Mouse (Mus musculus): ENCODE measurements around the gene Wwox. TPM values are rescaled to one million over a fixed set of nuclear protein-coding genes. Genes with fewer than 3 reads are reported as not detected.

Gene Wwox
- total RNA-seq, 2 experiments from 2014 or later = 14.2 to 14.3 TPM

DNA sequence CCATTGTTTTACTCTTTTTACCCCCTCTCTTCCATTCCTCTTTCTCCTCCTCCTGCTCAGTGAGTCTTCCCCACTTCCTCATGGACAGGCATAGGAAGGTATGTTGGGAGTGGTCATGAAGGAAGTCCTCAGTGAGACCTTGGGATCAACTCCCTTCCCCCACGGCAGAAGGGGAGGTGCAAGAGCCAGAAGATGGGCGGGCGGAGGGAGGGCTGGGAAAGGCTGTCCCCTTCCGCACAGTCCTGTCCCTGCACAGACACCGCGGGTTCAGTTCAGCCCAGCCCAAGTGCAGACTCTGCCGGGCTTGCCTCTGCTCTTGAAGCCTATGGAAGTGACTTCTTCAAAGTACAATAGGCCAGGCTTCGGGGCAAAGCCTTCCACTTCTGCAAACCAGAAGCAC lies 38.3 kb downstream of the Wwox start:
- no peak overlapping the region for H3K27ac ChIP-seq
- no peak for TF ChIP-seq CTCF (conservative IDR thresholded peaks at IDR 0.05)
- H3K4me3 ChIP-seq = no peak overlapping the region
- DNase-seq (ENCODE audit: low spot score in 2 of 2) = no peak

DNA sequence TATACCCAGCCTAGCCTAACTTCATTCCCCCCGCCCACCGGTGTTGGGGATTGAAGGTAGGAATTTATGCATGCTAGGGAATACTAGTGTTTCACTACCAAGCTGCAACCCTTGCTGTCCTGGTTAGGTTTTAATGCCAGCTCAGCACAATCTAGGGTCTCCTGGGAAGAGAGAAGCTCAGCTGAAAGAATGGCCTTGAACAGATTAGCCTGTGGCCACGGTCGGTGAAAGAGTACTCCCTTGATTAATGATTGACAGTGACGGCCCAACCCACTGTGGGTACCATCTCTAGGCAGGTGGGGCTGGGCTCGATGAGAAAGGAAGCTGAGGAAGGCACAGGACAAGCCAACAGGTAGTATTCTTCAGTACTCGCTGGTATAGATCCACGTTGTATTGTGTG lies 40.3 kb downstream of the Wwox start:
- Histone ChIP-seq H3K4me3 (no peak overlapping the region), H3K27ac (no peak overlapping the region)
- TF ChIP-seq CTCF (conservative IDR thresholded peaks at IDR 0.05) = no peak
- DNase-seq (ENCODE audit: low spot score in 2 of 2) = no peak

DNA sequence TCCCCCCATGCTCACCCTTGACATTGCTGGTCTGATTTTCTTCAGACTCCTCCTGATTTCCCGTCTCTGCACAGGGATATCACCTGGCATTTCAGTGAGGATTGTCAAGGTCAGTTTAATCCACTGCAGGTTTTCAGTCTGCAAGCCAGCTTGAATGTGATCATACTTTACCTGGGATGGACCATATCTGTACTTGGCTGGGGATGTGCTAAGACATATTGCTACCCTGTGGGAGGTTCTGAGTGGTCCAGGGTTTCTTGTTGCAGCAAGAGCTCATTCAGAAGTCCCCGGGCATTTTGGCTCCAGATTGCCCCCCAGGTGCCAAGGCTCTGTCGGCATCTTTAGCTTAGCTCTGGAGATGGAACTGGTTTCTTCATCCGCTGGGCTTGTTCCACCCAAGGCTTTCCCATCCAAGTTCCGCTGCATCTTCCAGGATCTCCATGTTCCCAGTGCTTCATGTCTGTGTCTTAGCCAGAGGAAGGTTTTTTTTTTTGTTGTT lies 52.3 kb downstream of the Wwox start:
- no peak overlapping the region for H3K27ac ChIP-seq
- DNase-seq (ENCODE audit: low spot score in 2 of 2) = no peak
- no peak for TF ChIP-seq CTCF (conservative IDR thresholded peaks at IDR 0.05)
- H3K4me3 ChIP-seq = no peak overlapping the region

DNA sequence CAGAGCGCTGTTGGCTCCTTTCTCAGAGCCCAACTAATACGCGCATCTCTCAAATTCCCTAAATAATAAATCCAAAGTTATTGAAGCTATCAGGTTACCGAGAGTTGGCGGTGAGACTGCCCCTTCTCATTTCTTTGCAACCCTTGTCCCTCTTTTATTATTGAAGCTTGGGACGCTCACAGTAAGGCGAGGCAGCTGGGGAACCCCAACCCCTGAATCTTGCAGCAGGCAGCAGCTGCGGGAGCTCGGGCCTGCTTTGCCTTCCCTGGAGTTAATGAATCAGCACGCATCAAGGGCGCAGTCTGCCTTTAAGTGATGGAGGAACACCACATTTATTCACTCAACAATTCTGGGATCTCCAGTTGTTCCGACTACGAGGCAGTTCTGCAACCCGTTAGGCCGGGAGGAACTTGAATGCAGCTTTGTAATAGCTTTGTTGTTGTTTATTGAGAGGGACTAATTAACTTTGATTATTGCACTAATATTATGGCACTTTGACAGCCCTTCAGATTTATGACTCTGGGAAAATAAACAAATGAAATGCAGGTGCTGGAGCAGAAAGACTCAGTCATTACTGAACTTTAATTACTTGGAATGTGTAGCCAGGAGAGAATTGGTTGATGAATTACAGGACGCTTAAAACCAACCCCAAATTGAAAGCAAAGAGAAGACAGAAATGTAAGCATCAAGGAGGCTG lies 60.1 kb downstream of the Wwox start:
- H3K4me3 ChIP-seq = no peak overlapping the region
- TF ChIP-seq CTCF (conservative IDR thresholded peaks at IDR 0.05) = no peak
- no peak overlapping the region for H3K27ac ChIP-seq
- DNase-seq (ENCODE audit: low spot score in 2 of 2) = no peak

DNA sequence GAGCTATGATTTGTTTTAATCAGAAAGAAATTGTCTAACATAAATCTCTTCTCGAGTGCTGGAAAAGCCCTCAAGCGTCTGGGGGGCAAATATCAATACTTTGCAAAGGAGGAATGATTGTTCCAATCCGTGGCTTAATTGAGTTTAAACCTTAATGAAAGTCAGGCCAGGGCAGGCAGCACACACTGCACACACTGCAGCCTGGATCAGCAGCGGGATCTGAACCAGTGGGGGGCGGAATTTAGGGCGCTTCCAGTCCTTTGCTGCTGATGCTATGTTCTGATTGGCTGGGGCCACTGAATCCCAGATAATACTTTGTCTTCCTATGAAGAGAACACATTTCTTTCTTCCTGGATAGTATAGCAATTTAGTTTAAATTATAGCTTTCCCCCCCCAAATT lies 62.5 kb downstream of the Wwox start:
- DNase-seq (ENCODE audit: low spot score in 2 of 2) = no peak
- no peak overlapping the region for H3K27ac ChIP-seq
- no peak for TF ChIP-seq CTCF (conservative IDR thresholded peaks at IDR 0.05)
- no peak overlapping the region for H3K4me3 ChIP-seq

DNA sequence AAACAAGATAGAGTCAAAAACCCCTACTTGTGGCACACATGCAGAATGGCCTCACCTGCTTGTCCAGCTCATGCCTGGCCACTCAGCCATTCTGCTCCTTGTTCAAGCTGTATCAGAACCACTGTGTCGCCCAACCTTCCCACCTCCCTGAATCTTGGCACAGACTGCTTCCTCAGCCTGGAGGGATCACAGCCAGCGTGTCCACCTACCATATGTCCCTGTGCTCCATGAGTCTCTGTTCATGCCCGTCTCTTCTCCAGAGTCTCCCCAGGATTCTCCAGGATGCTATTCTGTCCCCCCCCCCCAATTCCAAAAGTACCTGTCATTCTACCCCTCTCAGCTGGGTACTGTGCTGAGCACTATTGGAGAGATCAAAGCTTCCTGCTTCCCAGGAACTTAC lies 63.7 kb downstream of the Wwox start:
- TF ChIP-seq CTCF (conservative IDR thresholded peaks at IDR 0.05) = no peak
- no peak overlapping the region for H3K27ac ChIP-seq
- H3K4me3 ChIP-seq = no peak overlapping the region
- DNase-seq (ENCODE audit: low spot score in 2 of 2) = no peak

DNA sequence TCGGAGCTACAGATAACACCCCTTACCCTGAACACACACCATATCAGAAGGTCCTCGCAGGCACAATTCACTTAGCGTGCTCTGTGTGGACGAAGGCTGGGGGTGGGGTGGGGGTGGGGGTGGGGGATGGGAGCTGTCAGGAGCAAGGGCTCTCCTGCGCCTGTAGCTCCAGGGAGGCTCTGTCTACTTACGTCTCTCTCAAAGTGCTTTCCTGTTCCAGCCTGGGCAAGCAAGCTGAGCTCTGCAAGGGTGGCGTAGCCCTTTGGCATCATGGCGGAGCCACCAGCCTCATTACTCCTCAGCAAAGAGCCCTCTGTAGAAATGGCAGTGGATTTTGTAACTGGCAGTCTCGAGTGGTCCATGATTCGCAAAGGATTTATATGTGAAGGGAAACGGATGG lies 65.4 kb downstream of the Wwox start:
- no peak for DNase-seq (ENCODE audit: low spot score in 2 of 2)
- TF ChIP-seq CTCF (conservative IDR thresholded peaks at IDR 0.05) = no peak
- no peak overlapping the region for H3K27ac ChIP-seq
- H3K4me3 ChIP-seq = no peak overlapping the region

DNA sequence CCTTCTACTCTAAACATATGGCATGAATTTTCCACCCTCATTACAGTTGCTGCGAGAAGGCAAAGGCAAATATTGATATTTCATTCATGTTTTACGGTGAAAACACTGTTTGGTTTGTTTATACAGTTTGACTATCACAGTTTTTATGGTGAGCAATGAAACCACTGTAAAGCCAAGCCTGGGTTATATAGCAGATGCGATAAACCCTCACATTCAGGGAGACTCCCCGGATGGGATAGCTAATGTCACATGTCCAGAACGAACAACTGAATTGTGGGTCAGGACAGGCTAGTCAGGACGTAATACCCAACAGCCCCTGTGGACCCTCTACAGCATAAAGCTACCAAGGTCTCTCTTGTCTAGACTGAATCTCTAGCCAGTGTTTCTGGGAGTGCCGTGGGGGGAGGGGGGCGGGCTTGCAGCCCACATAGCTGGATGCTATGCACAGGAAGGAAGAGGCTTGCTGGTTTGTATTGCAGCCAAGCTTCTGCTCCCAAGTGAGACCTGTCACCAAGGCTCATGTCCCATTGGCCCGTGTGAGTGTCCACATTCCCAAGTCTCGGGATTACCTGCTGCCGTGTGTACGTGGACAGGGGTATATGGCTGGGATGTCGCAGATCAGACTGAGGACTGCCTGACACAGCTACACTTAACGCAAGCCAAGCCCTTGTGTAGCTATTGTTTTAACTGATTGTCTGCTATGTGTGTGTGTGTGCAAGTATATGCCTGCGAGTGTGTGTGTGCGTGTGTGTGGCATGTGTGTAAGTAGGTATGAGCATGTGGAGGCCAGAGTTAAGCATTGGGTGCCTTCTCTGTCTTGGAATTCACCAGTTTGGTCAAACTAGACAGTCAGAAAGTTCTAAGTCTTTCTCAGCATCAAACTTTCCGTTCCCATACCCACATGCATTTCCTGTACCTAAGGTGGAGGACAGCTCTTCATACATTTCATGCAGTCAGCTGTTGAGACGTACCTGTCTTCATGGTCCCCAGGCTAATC lies 66.2 kb downstream of the Wwox start:
- Histone ChIP-seq H3K4me3 (no peak overlapping the region), H3K27ac (no peak overlapping the region)
- no peak for TF ChIP-seq CTCF (conservative IDR thresholded peaks at IDR 0.05)
- no peak for DNase-seq (ENCODE audit: low spot score in 2 of 2)

DNA sequence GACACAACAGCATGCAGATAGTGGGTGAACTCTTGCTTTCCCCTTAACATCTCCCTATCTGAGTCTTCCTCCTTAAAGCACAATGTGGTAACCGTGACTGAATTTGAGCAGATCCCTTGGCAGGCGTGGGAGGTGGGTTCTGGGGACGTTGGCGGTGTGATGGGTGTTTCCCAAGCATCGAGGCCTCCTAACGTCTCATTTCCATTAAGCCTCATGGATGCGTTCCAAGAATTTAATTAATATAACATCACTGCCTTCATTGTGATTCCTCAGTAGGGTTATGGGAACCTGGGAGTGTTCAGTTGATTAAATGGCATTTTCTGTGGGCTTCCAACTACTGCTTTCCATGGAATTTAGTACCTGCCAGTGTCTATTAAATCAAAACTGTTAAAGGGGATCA lies 67.9 kb downstream of the Wwox start:
- no peak overlapping the region for H3K4me3 ChIP-seq
- H3K27ac ChIP-seq = no peak overlapping the region
- DNase-seq (ENCODE audit: low spot score in 2 of 2) = no peak
- TF ChIP-seq CTCF (conservative IDR thresholded peaks at IDR 0.05) = no peak

DNA sequence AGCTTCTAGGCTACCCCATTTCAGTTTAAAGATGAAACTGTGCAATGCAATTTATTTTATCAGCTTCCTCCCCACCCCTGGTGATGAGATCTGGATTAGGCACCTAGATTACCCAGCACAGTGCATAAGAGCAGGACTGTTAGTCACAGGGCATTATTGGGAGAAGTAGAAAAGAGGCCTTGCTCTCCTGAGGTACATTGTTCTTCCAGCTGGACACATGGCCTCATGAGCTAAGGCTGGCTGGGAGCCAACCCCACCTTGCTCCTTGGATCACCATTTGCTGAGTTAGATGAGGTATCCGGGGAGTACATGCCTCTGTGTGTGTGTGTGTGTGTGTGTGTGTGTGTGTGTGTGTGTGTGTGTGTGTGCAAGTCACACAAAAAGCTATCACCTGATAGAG lies 70.8 kb downstream of the Wwox start:
- H3K27ac ChIP-seq = no peak overlapping the region
- no peak overlapping the region for H3K4me3 ChIP-seq
- TF ChIP-seq CTCF (conservative IDR thresholded peaks at IDR 0.05) = no peak
- no peak for DNase-seq (ENCODE audit: low spot score in 2 of 2)

DNA sequence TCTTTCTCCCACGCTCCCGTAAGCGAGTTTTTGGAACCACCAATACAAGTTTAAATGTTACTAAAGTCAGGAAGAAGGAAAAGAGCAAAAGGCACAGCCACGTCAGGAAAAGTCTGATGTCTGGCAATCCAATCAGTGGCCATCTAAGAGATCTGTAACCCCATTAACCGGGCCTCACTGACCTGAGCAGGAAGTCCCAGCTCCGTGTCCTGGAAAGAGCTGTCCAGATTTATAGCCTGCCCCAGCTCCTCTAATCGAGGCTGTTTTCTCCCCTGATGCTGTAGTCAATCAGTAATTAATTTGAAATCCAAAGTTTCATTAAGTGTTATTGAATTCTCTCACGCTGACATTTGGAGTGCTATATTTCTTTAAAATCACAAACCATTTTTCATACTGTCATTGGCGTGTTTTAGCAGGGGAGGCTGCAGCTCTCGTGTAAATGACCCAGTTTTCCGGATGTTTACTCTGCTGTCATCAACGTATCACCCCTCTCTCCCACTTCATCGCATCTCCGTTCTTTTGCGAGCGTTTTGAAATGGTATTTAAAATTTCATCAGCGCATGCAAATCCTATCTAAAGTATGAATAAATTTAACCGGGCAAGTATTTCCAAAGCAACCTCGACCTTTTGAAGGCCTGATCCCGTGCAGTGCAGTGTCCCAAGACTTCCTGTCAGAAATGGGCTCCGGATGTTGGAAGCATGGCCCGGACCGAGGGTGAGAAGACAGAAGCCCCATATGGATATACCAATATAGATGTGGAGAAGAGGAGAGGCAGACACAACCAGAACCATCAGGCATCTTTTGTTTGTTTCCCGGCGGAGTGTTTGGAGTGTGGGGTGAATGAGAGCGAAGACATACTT lies 72.8 kb downstream of the Wwox start:
- Histone ChIP-seq H3K27ac (no peak overlapping the region), H3K4me3 (no peak overlapping the region)
- DNase-seq (ENCODE audit: low spot score in 2 of 2) = no peak
- no peak for TF ChIP-seq CTCF (conservative IDR thresholded peaks at IDR 0.05)

DNA sequence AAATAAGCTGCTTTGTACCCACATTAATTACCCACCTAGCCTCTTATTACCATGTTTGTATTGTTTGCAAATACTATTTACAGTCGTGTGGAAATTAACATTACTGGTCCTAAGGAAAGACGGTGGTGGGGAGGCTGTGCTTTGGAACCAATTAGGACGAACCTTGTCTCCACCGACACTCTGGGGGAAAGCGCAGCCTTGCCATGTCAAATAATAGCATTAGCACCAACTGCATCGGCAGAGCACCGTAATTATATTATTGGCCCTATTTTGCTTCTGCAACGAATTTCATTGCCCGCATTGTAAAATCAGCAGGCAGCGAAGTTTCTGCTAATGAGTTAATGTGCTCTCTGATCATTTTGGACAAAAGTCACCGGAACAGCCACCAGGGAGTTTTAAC lies 75.2 kb downstream of the Wwox start:
- DNase-seq (ENCODE audit: low spot score in 2 of 2) = no peak
- Histone ChIP-seq H3K4me3 (no peak overlapping the region), H3K27ac (no peak overlapping the region)
- TF ChIP-seq CTCF (conservative IDR thresholded peaks at IDR 0.05) = no peak

DNA sequence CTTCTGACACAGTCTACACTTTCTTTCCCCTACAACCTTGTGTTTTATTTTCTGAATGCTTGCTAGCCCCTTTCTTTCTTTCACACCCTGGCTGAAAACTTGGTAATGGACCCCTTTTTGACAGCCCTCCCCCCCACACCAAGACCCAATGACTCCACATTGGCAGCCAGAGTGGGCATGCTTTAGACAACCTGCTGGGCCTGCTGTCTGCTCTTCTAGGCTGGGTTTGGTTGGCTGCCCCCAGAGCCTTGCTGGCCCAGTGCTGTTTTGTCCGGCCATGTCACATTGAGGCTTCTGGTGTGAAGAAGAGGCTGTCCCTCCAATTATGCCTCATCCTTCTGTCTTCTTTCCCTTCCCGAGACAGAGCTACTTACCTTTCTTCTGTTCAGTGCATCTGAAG lies 83.6 kb downstream of the Wwox start:
- DNase-seq (ENCODE audit: low spot score in 2 of 2) = no peak
- Histone ChIP-seq H3K4me3 (no peak overlapping the region), H3K27ac (no peak overlapping the region)
- TF ChIP-seq CTCF (conservative IDR thresholded peaks at IDR 0.05) = no peak

Measured in layer of hippocampus, adult 2 months (tissue).